Mouse (Mus musculus): Measurements from ENCODE around the gene Csrnp3. TPM values are rescaled to one million over a fixed set of nuclear protein-coding genes. Genes with fewer than 3 reads are reported as not detected.

The Csrnp3 gene
- total and polyA plus RNA-seq, 3 experiments, result not detected

DNA sequence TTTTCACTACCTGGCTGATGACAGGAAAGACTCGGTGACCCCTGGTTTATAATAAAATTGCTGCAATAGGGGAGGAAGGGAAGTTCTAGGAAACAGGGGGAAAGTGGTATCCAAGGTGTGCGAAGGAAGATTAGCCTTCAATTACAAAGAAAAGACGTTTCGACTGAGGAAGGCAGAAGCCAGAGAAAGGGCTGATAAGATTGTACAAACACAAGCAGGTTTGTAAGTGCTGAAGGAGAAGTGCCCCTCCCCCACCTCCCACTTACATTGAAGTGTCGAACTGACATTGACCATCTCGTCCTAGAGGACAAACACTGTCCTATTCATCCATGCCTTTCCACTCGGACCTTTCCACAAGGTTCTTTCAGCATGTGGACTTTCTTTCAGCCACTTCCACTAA lies 70.4 kb downstream of the Csrnp3 start:
- Histone ChIP-seq H3K79me2 (ENCODE audit: control insufficient read depth, insufficient read depth, low read length, poor library complexity) (no peaks in the 10 kb centered on the region), H3K9me3 (replicated peaks; ENCODE audit: insufficient read depth, low read length) (no peaks in the 10 kb centered on the region), H3K27me3 (ENCODE audit: control insufficient read depth in 1 of 2, insufficient read depth in 2 of 2, low read length in 2 of 2) (no peaks in the 10 kb centered on the region), H3K36me3 (ENCODE audit: control insufficient read depth in 1 of 2, insufficient read depth in 2 of 2, low read length in 2 of 2) (no peaks in the 10 kb centered on the region), H3K9ac (ENCODE audit: control insufficient read depth, low read depth, low read length, poor library complexity, severe bottlenecking) (no peak overlapping the region), H3K4me3 (ENCODE audit: control insufficient read depth in 1 of 2, insufficient read depth in 1 of 2, low read depth in 2 of 2, low read length in 2 of 2) (no peak overlapping the region), H3K27ac (ENCODE audit: control insufficient read depth, low read depth, low read length) (no peak overlapping the region), H3K4me1 (ENCODE audit: control insufficient read depth in 1 of 2, insufficient read depth in 2 of 2, low read length in 2 of 2) (no peaks in the 10 kb centered on the region)
- TF ChIP-seq JUND (IDR thresholded peaks at IDR 0.05; ENCODE audit: low read depth, low read length) (no peak), GATA1 (IDR thresholded peaks at IDR 0.05; ENCODE audit: low read depth, low read length) (no peak), POLR2AphosphoS2 (IDR thresholded peaks at IDR 0.05; ENCODE audit: low read length) (no peak), USF2 (IDR thresholded peaks at IDR 0.05; ENCODE audit: borderline replicate concordance in 1 of 2, insufficient read depth in 1 of 2, low read depth in 1 of 2, low read length in 2 of 2) (no peak), NRF1 (IDR thresholded peaks at IDR 0.05; ENCODE audit: insufficient read depth, low read depth, low read length, poor library complexity, severe bottlenecking) (no peak), CHD1 (IDR thresholded peaks at IDR 0.05; ENCODE audit: low read depth, low read length) (no peak)
- no peak for DNase-seq (ENCODE audit: low read depth, low spot score)

DNA sequence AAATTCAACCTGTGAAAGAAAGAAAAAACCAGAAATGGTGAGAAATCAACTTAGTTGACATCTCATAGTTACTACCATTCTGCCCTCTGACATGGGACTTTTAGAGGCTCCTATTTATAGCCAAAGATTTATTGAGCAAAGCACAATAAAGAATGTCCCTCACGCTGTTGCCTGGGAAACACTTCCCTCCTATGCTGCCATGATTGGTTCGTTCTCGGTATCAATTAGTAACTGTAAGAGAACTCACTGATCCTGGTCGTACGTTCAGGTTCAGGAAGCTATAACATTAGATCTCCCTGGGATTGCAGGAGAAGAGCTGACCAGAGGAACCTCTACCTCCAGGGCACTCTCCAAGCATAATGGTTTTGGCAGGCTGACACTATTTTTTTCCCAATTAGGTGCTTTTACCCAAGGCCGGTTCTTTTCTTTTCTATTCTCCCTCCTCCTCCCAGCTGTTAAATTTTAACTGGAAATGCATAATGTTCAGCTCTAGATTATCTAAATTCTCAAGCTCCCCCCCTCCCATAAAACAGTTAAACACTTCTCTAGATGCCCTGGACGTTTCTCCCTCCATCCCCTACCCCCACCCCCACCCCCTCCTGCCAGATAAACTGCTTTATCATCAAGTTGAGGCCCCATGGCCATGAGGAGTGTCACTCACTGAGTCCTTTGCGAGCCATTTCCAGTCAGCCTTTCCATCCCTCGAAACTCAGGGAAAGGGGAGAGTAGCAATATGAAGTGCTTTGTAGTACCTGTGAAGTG lies 75.3 kb downstream of the Csrnp3 start:
- DNase-seq (ENCODE audit: low read depth, low spot score), result no peak
- Histone ChIP-seq H3K4me1 (ENCODE audit: control insufficient read depth in 1 of 2, insufficient read depth in 2 of 2, low read length in 2 of 2) (no peaks in the 10 kb centered on the region), H3K9me3 (replicated peaks; ENCODE audit: insufficient read depth, low read length) (no peaks in the 10 kb centered on the region), H3K27ac (ENCODE audit: control insufficient read depth, low read depth, low read length) (no peak overlapping the region), H3K9ac (ENCODE audit: control insufficient read depth, low read depth, low read length, poor library complexity, severe bottlenecking) (no peak overlapping the region), H3K27me3 (ENCODE audit: control insufficient read depth in 1 of 2, insufficient read depth in 2 of 2, low read length in 2 of 2) (no peaks in the 10 kb centered on the region; a peak in 1 of 4 replicates), H3K36me3 (ENCODE audit: control insufficient read depth in 1 of 2, insufficient read depth in 2 of 2, low read length in 2 of 2) (no peaks in the 10 kb centered on the region), H3K79me2 (ENCODE audit: control insufficient read depth, insufficient read depth, low read length, poor library complexity) (no peaks in the 10 kb centered on the region), H3K4me3 (ENCODE audit: control insufficient read depth in 1 of 2, insufficient read depth in 1 of 2, low read depth in 2 of 2, low read length in 2 of 2) (no peak overlapping the region)
- TF ChIP-seq USF2 (IDR thresholded peaks at IDR 0.05; ENCODE audit: borderline replicate concordance in 1 of 2, insufficient read depth in 1 of 2, low read depth in 1 of 2, low read length in 2 of 2), result no peak
- TF ChIP-seq MYC (IDR thresholded peaks at IDR 0.05; ENCODE audit: low read depth, low read length), result no peak
- no peak for TF ChIP-seq POLR2AphosphoS2 (IDR thresholded peaks at IDR 0.05; ENCODE audit: low read length)

DNA sequence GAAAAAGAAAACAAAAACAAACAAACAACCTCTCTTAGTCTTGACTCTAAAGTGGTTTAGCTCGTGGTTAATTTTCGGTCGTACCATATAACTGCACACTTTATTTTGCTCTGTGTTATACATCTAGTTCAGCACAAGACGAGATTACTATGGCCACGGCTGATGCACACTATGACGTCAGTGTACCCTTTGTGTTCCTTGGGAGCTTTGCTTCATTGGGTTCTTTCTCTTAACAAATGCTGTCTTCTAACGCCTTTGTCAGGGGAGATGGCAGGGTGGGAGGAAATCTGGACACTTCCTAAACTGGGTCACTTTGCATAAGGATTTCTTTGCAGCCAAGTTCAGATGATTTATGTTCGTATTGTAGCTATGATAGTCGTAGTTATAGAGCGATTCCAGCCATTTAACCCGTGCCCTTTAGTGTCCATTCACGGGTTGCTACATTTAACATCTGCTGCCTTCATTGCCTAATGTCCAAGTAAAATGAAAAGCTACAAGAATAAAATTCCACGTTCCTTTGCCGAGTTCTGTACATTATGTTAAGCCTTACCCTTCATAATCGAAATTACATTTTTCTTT lies 79.9 kb downstream of the Csrnp3 start:
- no peaks in the 10 kb centered on the region; a peak in 1 of 4 replicates for H3K27me3 ChIP-seq (ENCODE audit: control insufficient read depth in 1 of 2, insufficient read depth in 2 of 2, low read length in 2 of 2)
- no peak for TF ChIP-seq USF1 (IDR thresholded peaks at IDR 0.05; ENCODE audit: low read depth, low read length)
- no peak for TF ChIP-seq GATA1 (IDR thresholded peaks at IDR 0.05; ENCODE audit: low read depth, low read length)
- TF ChIP-seq GABPA (IDR thresholded peaks at IDR 0.05; ENCODE audit: low read depth, low read length), result no peak
- TF ChIP-seq NRF1 (IDR thresholded peaks at IDR 0.05; ENCODE audit: insufficient read depth, low read depth, low read length, poor library complexity, severe bottlenecking), result no peak
- no peak for TF ChIP-seq JUND (IDR thresholded peaks at IDR 0.05; ENCODE audit: low read depth, low read length)
- TF ChIP-seq MXI1 (IDR thresholded peaks at IDR 0.05; ENCODE audit: low read depth, low read length), result no peak
- no peak for TF ChIP-seq SMC3 (IDR thresholded peaks at IDR 0.05; ENCODE audit: low read depth, low read length)
- TF ChIP-seq ZC3H11A (IDR thresholded peaks at IDR 0.05; ENCODE audit: low read depth, low read length), result no peak
- TF ChIP-seq BHLHE40 (IDR thresholded peaks at IDR 0.05; ENCODE audit: borderline replicate concordance, low read depth, low read length), result no peak
- TF ChIP-seq ELF1 (IDR thresholded peaks at IDR 0.05; ENCODE audit: low read depth, low read length), result no peak
- TF ChIP-seq POLR2AphosphoS2 (IDR thresholded peaks at IDR 0.05; ENCODE audit: low read length), result no peak
- TF ChIP-seq TCF12 (IDR thresholded peaks at IDR 0.05; ENCODE audit: low read depth, low read length), result no peak
- TF ChIP-seq ETS1 (IDR thresholded peaks at IDR 0.05; ENCODE audit: low read depth, low read length), result no peak
- TF ChIP-seq SIN3A (IDR thresholded peaks at IDR 0.05; ENCODE audit: low read length), result no peak
- TF ChIP-seq E2F4 (IDR thresholded peaks at IDR 0.05; ENCODE audit: borderline replicate concordance, low read depth, low read length), result no peak
- TF ChIP-seq MEF2A (IDR thresholded peaks at IDR 0.05; ENCODE audit: extremely low read depth, insufficient replicate concordance, low read depth, low read length, poor library complexity, severe bottlenecking), result no peak
- TF ChIP-seq KAT2A (conservative IDR thresholded peaks at IDR 0.05; ENCODE audit: low read depth, low read length), result no peak
- TF ChIP-seq CHD2 (IDR thresholded peaks at IDR 0.05; ENCODE audit: low read length), result no peak
- TF ChIP-seq NELFE (IDR thresholded peaks at IDR 0.05; ENCODE audit: low read depth, low read length), result no peak
- no peak overlapping the region for H3K4me3 ChIP-seq (ENCODE audit: control insufficient read depth in 1 of 2, insufficient read depth in 1 of 2, low read depth in 2 of 2, low read length in 2 of 2)
- no peaks in the 10 kb centered on the region for H3K9me3 ChIP-seq (replicated peaks; ENCODE audit: insufficient read depth, low read length)
- H3K27ac ChIP-seq (ENCODE audit: control insufficient read depth, low read depth, low read length), result no peak overlapping the region
- no peak overlapping the region for H3K9ac ChIP-seq (ENCODE audit: control insufficient read depth, low read depth, low read length, poor library complexity, severe bottlenecking)
- DNase-seq (ENCODE audit: low read depth, low spot score), result no peak
- no peaks in the 10 kb centered on the region for H3K36me3 ChIP-seq (ENCODE audit: control insufficient read depth in 1 of 2, insufficient read depth in 2 of 2, low read length in 2 of 2)
- H3K79me2 ChIP-seq (ENCODE audit: control insufficient read depth, insufficient read depth, low read length, poor library complexity), result no peaks in the 10 kb centered on the region
- H3K4me1 ChIP-seq (ENCODE audit: control insufficient read depth in 1 of 2, insufficient read depth in 2 of 2, low read length in 2 of 2), result no peaks in the 10 kb centered on the region
